Mouse (Mus musculus) midbrain, embryonic 15.5 days (tissue): Measurements from ENCODE around the gene Rgl1. TPM values are rescaled to one million over a fixed set of nuclear protein-coding genes. Genes with fewer than 3 reads are reported as not detected.
A peak's percentile ranks its signal among the peaks of the same experiment; 100 is the strongest.
"Not testable (repeated sequence)": the region's sequence is repeated elsewhere in the genome, so short reads cannot be mapped to it uniquely, and the experiment has no call there.

ENCODE experiments used
- ATAC-seq: fragments of 200-750 bp; cut with Nextera tagmentation; replicated peaks from 2 replicates; pipeline ENCODE4 v1.8.0; 2017; ENCODE audit warnings: moderate TSS enrichment
- H3K27ac ChIP-seq: fragments of 300-500 bp; sonication (generic); 2 replicates; pipeline ENCODE4 v1.5.1; 2015; ENCODE audit warnings: mild to moderate bottlenecking, inconsistent platforms
- H3K27me3 ChIP-seq: fragments of 300-500 bp; sonication (generic); replicated peaks from 2 replicates; pipeline ENCODE4 v1.6.1; 2015; ENCODE audit warnings: inconsistent platforms
- H3K36me3 ChIP-seq: fragments of 300-500 bp; sonication (generic); replicated peaks from 2 replicates; pipeline ENCODE4 v1.6.1; 2015; ENCODE audit warnings: inconsistent platforms
- H3K4me1 ChIP-seq: fragments of 300-500 bp; sonication (generic); 2 replicates; pipeline ENCODE4 v1.6.1; 2015; ENCODE audit warnings: inconsistent platforms
- H3K4me2 ChIP-seq: fragments of 300-500 bp; sonication (generic); 2 replicates; pipeline ENCODE4 v1.6.1; 2015; ENCODE audit warnings: inconsistent platforms, mild to moderate bottlenecking, moderate library complexity
- H3K4me3 ChIP-seq: fragments of 300-500 bp; sonication (generic); 2 replicates; pipeline ENCODE4 v1.5.1; 2015; ENCODE audit warnings: mild to moderate bottlenecking, inconsistent platforms
- H3K9ac ChIP-seq: fragments of 300-500 bp; sonication (generic); 2 replicates; pipeline ENCODE4 v1.6.1; 2015; ENCODE audit warnings: mild to moderate bottlenecking, inconsistent platforms
- H3K9me3 ChIP-seq: fragments of 300-500 bp; sonication (generic); 2 replicates; pipeline ENCODE4 v1.6.1; 2016; ENCODE audit warnings: inconsistent platforms
- WGBS: fragments of 180-500 bp; shearing (Covaris S2); methylation state at CpG from one replicate; pipeline ENCODE4 v1.1.7; 2015; ENCODE audit warnings: mixed read lengths; 5-methylcytosine and 5-hydroxymethylcytosine counted together
- polyA plus RNA-seq: library from polyadenylated mRNA; unstranded; fragments of >200 nt; fragmentation: Nextera tagmentation; extraction: Ambion mirVana; gene quantifications from 2 replicates; pipeline ENCODE4 v1.2.1, GENCODE M21; 2015

Gene Rgl1
- polyA plus RNA-seq, 1 experiment from 2014 or later: 14.9 TPM

DNA sequence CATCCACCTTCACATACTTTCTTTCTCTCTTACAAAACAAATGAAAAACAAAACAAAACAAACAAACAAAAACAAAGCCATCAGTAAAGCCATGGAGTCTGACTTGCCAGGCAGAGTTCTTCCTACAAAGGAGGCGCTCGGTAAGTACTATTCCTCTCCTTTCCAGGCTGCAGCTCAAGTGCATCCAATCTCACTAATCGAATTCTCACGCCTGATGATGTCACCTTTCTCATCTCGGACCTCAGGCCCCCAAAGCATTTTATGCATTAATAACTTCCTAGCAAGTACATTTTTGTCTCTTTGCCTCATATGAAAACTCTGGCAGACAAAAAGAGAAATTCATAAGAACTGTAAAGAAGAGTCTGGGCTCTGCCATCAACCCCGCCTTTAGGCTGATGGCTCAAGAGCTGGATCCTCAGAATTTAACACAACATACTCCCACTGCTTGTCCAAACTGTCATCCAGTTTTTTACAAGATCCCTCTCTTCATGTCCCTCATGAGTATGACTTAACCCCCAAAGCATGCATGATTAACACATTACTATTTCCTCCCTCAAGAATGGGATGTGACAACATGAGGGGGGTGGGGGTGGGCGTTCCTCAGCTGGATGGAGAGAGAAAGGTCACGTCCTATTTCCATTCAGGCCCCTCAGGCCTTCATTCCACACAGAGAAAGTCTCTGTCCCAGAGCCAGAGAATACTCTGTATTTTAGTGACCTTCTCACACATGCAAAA is 96.5 kb downstream of the Rgl1 start:
- Histone ChIP-seq H3K9ac (no peak overlapping the region), H3K4me2 (no peak overlapping the region), H3K4me3 (no peak overlapping the region), H3K4me1 (0 out of 2 replicates have a peak, but pooled peaks cover 3% of the 10 kb centered on the region), H3K27ac (no peak overlapping the region), H3K36me3 (no peaks in the 10 kb centered on the region), H3K27me3 (no peaks in the 10 kb centered on the region), H3K9me3 (no peaks in the 10 kb centered on the region)
- WGBS: 37% methylated on average over 8 of the region's 8 CpGs
- no peak for ATAC-seq

DNA sequence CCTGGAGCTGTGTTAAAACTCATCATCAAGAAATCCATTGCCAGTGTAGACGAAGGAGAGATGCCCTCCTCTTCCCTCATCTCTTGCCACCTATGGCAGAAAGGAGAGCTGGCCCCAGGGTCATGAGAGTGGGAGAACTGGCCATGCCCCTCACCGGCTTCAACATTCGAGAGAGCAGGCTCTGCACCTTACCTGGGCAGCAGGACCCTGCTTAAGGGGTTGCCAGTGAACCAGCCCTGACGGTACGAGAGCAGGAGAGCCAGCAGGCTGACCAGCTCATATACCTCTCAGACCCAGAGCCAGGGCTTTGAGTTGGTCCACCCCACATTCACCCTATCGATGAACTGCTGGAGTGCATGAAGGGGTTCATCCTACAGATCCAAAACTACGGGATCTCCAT is 105.7 kb downstream of the Rgl1 start:
- Histone ChIP-seq H3K36me3 (no peaks in the 10 kb centered on the region), H3K4me2 (no peak overlapping the region), H3K9ac (no peak overlapping the region), H3K4me3 (no peak overlapping the region), H3K9me3 (no peaks in the 10 kb centered on the region), H3K4me1 (no peaks in the 10 kb centered on the region), H3K27ac (no peak overlapping the region), H3K27me3 (no peaks in the 10 kb centered on the region)
- 90% methylated on average over 7 of the region's 7 CpGs for WGBS
- ATAC-seq: no peak

- no peak overlapping the region for H3K9ac ChIP-seq
- H3K9me3 ChIP-seq: no peaks in the 10 kb centered on the region
- no peaks in the 10 kb centered on the region for H3K4me1 ChIP-seq
- H3K27ac ChIP-seq: no peak overlapping the region
- H3K4me2 ChIP-seq: no peak overlapping the region
- ATAC-seq: no peak
- 95% methylated on average over 4 of the region's 4 CpGs for WGBS
- no peaks in the 10 kb centered on the region for H3K27me3 ChIP-seq
- no peaks in the 10 kb centered on the region for H3K36me3 ChIP-seq
- no peak overlapping the region for H3K4me3 ChIP-seq
These were observed 106.2 kb downstream of the Rgl1 start for GRCm38 (mm10) chr1:152659961-152660360.

DNA sequence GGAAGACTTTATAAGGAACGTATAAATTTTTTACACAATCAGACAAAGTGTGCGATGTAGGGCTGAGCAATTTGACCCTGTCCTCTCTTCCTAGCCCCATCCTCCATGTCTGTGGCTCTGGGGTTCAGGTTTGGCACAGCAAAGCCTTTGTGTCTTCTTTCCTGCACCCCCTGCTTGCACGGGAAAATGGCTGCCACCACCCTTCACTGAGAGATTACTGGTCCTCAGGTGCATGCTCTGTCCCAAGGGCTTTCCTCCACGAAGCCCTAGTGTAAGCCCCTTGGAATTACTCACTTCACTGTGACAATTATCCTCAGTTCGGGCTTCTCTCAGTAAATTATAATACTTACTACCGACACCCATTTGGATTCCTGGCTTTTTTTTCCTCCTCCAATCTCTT is 109.5 kb downstream of the Rgl1 start:
- H3K36me3 ChIP-seq: no peaks in the 10 kb centered on the region
- no peak overlapping the region for H3K27ac ChIP-seq
- H3K4me1 ChIP-seq: no peaks in the 10 kb centered on the region
- 78% methylated on average over 6 of the region's 6 CpGs for WGBS
- no peaks in the 10 kb centered on the region for H3K9me3 ChIP-seq
- H3K9ac ChIP-seq: no peak overlapping the region
- no peak overlapping the region for H3K4me2 ChIP-seq
- H3K27me3 ChIP-seq: no peaks in the 10 kb centered on the region
- ATAC-seq: no peak
- no peak overlapping the region for H3K4me3 ChIP-seq

DNA sequence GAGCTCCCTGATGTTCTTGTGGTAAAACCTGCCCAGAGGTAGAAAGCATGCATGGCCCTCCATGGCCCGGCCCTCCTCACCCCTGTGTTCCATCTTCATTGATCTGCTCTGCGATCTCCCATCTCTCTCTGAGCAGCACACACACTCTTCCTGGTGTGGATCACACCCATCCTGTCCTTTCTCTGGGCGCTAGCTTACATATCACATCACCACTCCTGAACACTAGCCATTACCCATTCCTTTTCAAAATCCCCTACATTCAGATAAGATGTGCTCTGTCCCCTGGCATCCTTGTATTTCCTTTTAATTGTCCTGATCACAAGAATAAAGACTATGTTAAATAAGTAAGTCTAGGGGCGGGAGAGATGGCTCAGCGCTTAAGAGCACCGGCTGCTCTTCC is 111.3 kb downstream of the Rgl1 start:
- Histone ChIP-seq H3K4me3 (no peak overlapping the region), H3K27ac (no peak overlapping the region), H3K27me3 (no peaks in the 10 kb centered on the region), H3K4me1 (no peaks in the 10 kb centered on the region), H3K4me2 (no peak overlapping the region), H3K9ac (no peak overlapping the region), H3K36me3 (no peaks in the 10 kb centered on the region), H3K9me3 (no peaks in the 10 kb centered on the region)
- ATAC-seq: no peak
- WGBS: 95% methylated on average over 6 of the region's 6 CpGs

- H3K9me3 ChIP-seq: no peaks in the 10 kb centered on the region
- H3K36me3 ChIP-seq: no peaks in the 10 kb centered on the region
- H3K9ac ChIP-seq: no peak overlapping the region
- H3K4me1 ChIP-seq: no peaks in the 10 kb centered on the region
- H3K27ac ChIP-seq: no peak overlapping the region
- H3K4me2 ChIP-seq: no peak overlapping the region
- 90% methylated on average over 1 of the region's 1 CpGs for WGBS
- ATAC-seq: no peak
- H3K4me3 ChIP-seq: no peak overlapping the region
- H3K27me3 ChIP-seq: no peaks in the 10 kb centered on the region
These were observed 114.7 kb downstream of the Rgl1 start for GRCm38 (mm10) chr1:152651495-152651874.

DNA sequence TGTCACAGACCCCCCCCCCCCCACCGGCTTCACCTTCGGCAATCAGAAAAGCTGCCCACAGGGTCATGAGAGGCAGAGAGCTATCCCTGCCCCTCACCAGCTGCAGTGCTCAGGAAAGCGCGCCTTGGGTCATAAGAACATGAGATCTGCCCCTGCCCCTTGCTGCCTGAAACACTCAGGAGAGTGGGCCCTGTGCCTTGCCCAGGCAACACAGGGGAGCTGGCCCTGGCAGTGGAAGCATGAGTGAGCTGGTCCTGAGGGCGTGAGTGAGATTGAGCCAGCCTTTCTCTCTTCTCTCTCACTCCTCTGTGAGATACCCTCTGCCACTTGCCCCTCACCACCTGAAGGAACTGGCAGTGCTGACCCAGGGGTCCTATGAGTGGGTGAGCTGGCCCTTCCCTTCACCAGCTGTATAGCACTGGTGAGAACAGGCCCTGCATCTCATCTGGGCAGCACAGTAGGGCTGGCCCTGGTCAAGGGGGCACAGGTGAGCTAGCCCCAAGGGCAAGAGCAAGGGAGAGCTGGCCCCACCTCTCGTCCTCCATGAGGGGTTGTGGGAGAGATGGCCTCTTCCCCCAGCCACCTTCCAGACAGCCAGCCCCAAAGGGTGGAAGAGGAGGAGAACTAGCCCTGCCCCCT is 115.2 kb downstream of the Rgl1 start:
- Histone ChIP-seq H3K4me2 (no peak overlapping the region), H3K4me3 (no peak overlapping the region), H3K27ac (no peak overlapping the region), H3K36me3 (no peaks in the 10 kb centered on the region), H3K9me3 (no peaks in the 10 kb centered on the region), H3K9ac (no peak overlapping the region), H3K27me3 (no peaks in the 10 kb centered on the region), H3K4me1 (no peaks in the 10 kb centered on the region)
- 0 out of 2 replicates have a peak, but pooled peaks have one; percentile 24 for ATAC-seq
- WGBS: 84% methylated on average over 6 of the region's 6 CpGs

DNA sequence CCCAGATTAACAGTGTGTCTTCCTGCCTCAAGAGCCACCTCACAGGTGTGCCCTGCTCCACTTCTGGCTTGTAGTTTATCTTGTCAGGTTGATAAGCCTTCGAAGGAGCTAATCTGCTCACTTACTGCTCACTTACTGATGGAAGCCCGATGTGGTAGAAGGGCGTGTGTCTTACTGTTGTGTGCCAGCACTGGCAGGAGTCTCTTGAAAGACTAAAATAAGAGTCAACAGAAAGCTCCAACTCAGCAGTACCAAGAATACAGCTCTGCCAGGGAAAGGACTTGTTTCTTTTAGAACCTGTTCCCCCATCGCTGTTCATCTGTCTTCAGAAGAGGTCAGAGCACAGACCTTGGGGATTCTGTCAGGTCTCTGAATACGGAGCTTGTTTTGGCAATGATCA is 118.1 kb downstream of the Rgl1 start:
- H3K4me1 ChIP-seq: no peaks in the 10 kb centered on the region
- no peaks in the 10 kb centered on the region for H3K27me3 ChIP-seq
- no peak overlapping the region for H3K4me3 ChIP-seq
- no peak overlapping the region for H3K4me2 ChIP-seq
- no peak overlapping the region for H3K9ac ChIP-seq
- H3K9me3 ChIP-seq: no peaks in the 10 kb centered on the region
- no peak overlapping the region for H3K27ac ChIP-seq
- no peak for ATAC-seq
- 90% methylated on average over 5 of the region's 5 CpGs for WGBS
- no peaks in the 10 kb centered on the region for H3K36me3 ChIP-seq

- not testable (repeated sequence) for H3K4me1 ChIP-seq, H3K27ac ChIP-seq, H3K4me3 ChIP-seq, H3K27me3 ChIP-seq, ATAC-seq, H3K4me2 ChIP-seq, H3K9ac ChIP-seq, H3K9me3 ChIP-seq, H3K36me3 ChIP-seq
- 61% methylated on average over 10 of the region's 10 CpGs for WGBS
These were observed 123.9 kb downstream of the Rgl1 start for GRCm38 (mm10) chr1:152642207-152642606.

GRCm38 (mm10) chr1:152640195-152640981 is 125.8 kb downstream of the Rgl1 start:
- WGBS: 64% methylated on average over 11 of the region's 11 CpGs
- Histone ChIP-seq H3K27ac (0 out of 2 replicates have a peak overlapping the region, but pooled peaks have one; percentile 12), H3K4me2 (no peak overlapping the region), H3K4me1 (peaks cover 4% of the 10 kb centered on the region; the same call in 1 of the 2 replicates), H3K27me3 (no peaks in the 10 kb centered on the region), H3K4me3 (no peak overlapping the region), H3K36me3 (no peaks in the 10 kb centered on the region), H3K9ac (no peak overlapping the region), H3K9me3 (no peaks in the 10 kb centered on the region)
- peak; percentile 61 for ATAC-seq

DNA sequence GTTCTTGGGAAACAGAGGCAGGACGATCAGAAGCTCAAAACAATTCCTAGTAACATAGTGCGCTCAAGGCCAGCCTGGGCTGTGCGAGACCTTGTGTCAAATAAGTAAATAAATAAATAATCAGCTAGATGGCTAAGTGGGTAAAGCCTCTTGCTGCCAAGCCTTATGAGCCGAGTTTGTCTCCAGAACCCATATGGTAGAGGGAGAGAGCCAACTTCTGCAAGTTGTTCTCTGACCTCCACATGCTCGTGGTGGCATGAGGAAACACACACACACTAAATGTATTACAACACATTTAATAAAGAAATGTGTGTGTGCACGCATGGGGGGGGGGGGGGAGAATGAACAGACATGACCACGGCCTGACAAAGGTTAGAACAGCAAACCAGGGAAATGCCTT is 126.8 kb downstream of the Rgl1 start:
- no peak overlapping the region for H3K9ac ChIP-seq
- no peak for ATAC-seq
- H3K4me3 ChIP-seq: no peak overlapping the region
- no peaks in the 10 kb centered on the region for H3K36me3 ChIP-seq
- H3K4me2 ChIP-seq: no peak overlapping the region
- WGBS: 86% methylated on average over 7 of the region's 7 CpGs
- H3K27me3 ChIP-seq: no peaks in the 10 kb centered on the region
- no peak overlapping the region for H3K27ac ChIP-seq
- H3K4me1 ChIP-seq: peaks cover 4% of the 10 kb centered on the region; the same call in 1 of the 2 replicates
- no peaks in the 10 kb centered on the region for H3K9me3 ChIP-seq

DNA sequence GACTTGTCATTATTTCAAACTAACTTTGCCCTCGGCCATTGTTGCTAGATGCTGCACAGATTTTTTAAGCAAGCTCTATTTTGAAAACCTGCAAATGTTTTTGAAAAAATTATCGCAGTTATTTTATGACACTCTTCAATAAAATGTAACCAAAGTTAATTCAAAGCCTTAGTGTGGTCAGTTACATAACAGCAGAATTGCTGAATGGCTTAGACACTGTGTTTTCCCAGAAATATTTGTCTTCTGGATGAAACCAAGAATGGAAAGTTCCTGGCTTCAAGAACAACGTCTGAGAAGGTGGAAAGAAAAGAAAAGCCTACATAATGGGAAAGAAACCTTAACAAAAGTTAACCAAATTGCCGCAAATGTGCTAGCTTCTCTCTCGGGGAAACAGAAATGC is 131.5 kb downstream of the Rgl1 start:
- Histone ChIP-seq H3K27ac (no peak overlapping the region), H3K9me3 (no peaks in the 10 kb centered on the region), H3K4me1 (no peaks in the 10 kb centered on the region), H3K4me2 (no peak overlapping the region), H3K36me3 (no peaks in the 10 kb centered on the region), H3K9ac (no peak overlapping the region), H3K27me3 (no peaks in the 10 kb centered on the region), H3K4me3 (no peak overlapping the region)
- WGBS: 68% methylated on average over 5 of the region's 5 CpGs
- ATAC-seq: no peak
